Mouse (Mus musculus) testis, adult 10 weeks (tissue): ENCODE measurements around the gene Adcy6. TPM values are rescaled to one million over a fixed set of nuclear protein-coding genes. Genes with fewer than 3 reads are reported as not detected.

Experiments
- polyA plus RNA-seq: library from polyadenylated mRNA; stranded (reverse); fragments of 350-450 nt; fragmentation: Illumina TruSeq; extraction: RNeasy Lipid Tissue Mini Kit (QIAGEN cat#74804); gene quantifications from one replicate; pipeline ENCODE4 v1.2.3, GENCODE M21; 2014; ENCODE audit warnings: low read depth, low replicate concordance

Adcy6 gene
- polyA plus RNA-seq = 1.2 TPM

GRCm38 (mm10) chr15:98609331-98610130, at the start of gene Adcy6:
Gene Adcy6 (minus strand): TSS chr15:98610076.

DNA sequence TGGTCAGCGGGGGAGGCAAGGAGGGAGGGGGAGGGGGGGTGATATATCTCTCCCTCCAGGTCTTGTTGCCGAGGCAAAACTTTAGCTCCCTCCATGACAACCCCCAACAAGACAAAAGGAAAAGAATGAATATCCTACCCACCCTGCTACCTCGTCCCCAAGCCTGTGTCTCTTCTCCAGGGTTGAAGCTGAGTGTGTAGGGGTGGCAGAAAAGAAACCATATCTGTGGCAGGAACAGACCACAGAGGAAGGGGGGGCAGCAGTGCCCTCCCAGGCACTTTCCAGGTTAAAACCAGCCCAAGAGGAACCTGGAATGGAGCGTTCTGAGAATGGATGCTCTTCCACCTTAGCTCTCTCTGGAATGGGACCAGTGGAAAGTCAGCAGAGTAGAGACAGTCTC, 20.7 kb upstream of the Adcy6 start, which contains the start of gene Cacnb3:
Gene Cacnb3 (plus strand): TSS at position 301 of the 400 bp plus-strand sequence.

DNA sequence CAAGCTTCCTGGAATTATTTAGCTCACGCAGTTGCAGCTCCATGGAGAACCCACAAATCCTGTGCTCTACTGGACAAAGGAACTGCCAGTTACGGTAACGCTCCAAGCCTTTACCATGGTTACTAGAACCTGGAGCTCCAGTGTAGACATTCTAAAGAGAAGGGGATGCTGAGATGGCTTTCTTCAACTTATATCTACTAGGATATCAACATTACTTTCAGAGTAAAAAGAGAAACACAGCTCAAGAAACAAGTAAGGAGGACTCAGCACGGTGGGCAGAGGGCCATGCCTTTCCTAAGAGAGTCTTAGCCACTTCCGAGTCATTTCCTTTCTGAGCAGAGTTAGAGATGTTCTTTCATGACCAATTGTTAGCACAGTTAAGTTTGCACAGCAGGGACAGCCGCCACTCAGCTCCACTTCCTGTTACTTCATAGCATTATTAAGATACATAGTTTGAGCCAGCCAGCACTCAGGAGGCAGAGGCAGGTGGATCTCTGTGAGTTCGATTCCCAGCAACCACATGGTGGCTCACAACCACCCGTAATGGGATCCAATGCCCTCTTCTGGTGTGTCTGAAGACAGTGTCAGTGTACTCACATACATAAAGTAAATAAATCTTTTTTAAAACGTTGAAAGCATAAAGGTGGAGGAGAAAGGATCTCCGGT, 38.9 kb downstream of the Adcy6 start, which contains the start of the genes Ccnt1 and 4930415O20Rik:
Gene Ccnt1 (minus strand): TSS at position 51 of the 666 bp plus-strand sequence.
Gene 4930415O20Rik (plus strand): TSS at position 132 of the 666 bp plus-strand sequence.

Other genes starting within 250 kb of the Adcy6 start
- gene Olfr283, start 229.1 kb downstream of the Adcy6 start, polyA plus RNA-seq = not detected
- gene Olfr282, start 178.9 kb downstream of the Adcy6 start, polyA plus RNA-seq = not detected
- not detected for gene Olfr281, start 157.5 kb downstream of the Adcy6 start, polyA plus RNA-seq
- not detected for gene OR5BS1P, start 140.2 kb downstream of the Adcy6 start, polyA plus RNA-seq
- not detected for gene Lalba, start 127.4 kb downstream of the Adcy6 start, polyA plus RNA-seq
- gene Olfr279, start 117.7 kb downstream of the Adcy6 start, polyA plus RNA-seq = not detected
- gene Kansl2, start 75.8 kb downstream of the Adcy6 start, polyA plus RNA-seq = 23.9 TPM
- gene Ccnt1, start 39.2 kb downstream of the Adcy6 start, polyA plus RNA-seq = 50.1 TPM
- 141 TPM for gene 4930415O20Rik, start 39.1 kb downstream of the Adcy6 start, polyA plus RNA-seq
- not detected for gene Cacnb3, start 20.8 kb upstream of the Adcy6 start, polyA plus RNA-seq
- gene Ddx23, start 52.8 kb upstream of the Adcy6 start, polyA plus RNA-seq = 2.1 TPM
- not detected for gene Rnd1, start 67.4 kb upstream of the Adcy6 start, polyA plus RNA-seq
- gene Ccdc65, start 98.1 kb upstream of the Adcy6 start, polyA plus RNA-seq = 127 TPM
- gene Fkbp11, start 118.1 kb upstream of the Adcy6 start, polyA plus RNA-seq = not detected
- gene Arf3, start 153.1 kb upstream of the Adcy6 start, polyA plus RNA-seq = 19.6 TPM
- gene Wnt10b, start 168.1 kb upstream of the Adcy6 start, polyA plus RNA-seq = 0.20 TPM
- not detected for gene Wnt1, start 179.8 kb upstream of the Adcy6 start, polyA plus RNA-seq
- not detected for gene Ddn, start 199.4 kb upstream of the Adcy6 start, polyA plus RNA-seq
- 17.5 TPM for gene Prkag1, start 221.4 kb upstream of the Adcy6 start, polyA plus RNA-seq